Mouse (Mus musculus): ENCODE measurements around the gene Klra9.
"Not testable (repeated sequence)": the region's sequence is repeated elsewhere in the genome, so short reads cannot be mapped to it uniquely, and the experiment has no call there.

Gene Klra9

DNA sequence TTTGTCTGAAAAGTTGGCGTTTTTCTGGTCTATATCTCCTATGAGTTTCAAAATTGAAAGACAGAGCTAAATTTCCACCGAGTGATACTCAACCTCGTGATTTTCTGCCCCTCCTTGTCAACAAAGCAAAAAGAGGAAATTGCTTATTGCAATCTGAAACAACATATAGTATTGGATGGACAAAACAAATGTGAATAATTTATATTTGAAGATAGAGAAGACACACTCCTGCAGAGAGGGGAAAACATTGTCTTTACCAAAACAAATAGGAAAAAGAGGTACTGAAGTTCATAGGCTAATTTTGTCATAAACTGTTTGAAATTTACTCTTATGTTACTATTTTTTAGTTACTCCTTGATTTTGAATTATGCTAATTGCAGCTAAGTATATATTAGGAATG is at the start of gene Klra9:
Gene Klra9, minus strand, starts transcription at position 101 of the 400 bp plus-strand sequence.
- not testable (repeated sequence) for DNase-seq

DNA sequence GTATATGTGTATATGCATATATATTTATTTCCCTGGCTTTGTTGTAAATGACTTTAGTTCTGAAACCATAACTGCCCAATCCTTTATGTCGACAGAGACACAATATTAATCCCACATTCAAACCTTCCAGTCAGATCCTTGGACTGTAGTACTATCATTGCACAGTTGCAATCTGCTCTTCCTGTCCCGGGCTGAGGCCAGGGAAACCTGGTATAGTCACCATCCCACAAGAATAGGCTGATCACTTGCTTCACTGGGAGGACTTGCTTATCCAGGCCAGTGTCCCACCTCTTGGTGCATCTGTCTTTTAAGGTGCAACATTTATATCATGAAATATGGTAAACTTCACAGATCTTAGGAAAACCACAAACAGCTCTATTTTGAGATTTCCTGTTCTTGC is 44.6 kb upstream of the Klra9 start:
- DNase-seq = no peak

GRCm38 (mm10) chr6:130236635-130237034 is 43.7 kb upstream of the Klra9 start:
- DNase-seq = no peak

DNA sequence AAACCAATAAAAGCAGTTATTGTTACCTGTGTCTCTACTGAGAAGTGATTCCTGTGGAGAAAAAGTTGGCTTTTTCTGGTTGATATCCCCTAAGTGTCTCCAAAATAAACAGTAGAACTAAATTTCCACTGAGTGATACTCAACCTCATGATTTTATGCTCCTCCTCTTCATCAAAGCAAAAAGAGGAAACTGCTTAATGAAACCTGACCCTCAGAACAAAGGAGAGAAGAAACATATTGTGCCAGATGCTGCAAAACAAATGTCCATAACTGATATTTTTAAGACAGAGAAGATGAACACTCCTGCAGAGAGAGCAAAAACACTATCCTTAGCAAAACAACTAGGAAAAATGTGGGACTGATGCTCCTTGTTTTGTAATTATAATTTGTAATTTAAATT is 40.3 kb upstream of the Klra9 start, which contains the start of gene Klra7:
Gene Klra7, minus strand, starts transcription at position 101 of the 400 bp plus-strand sequence.
- DNase-seq = no peak

DNA sequence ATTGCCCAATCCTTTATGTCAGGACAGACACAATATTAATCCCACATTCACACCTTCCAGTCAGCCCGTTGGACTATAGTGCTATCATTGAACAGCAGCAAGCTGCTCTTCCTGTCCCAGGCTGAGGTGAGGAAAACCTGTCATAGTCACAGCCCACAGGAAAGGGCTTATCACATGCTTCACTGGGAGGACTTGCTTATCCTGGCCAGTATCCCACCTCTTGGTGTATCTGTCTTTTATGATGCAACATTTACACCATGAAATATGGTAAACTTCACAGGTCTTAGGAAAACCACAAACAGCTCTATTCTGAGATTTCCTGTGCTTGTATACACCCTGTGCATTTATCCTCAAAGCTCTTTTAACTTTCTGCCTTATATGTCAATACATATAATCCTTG is 4.5 kb upstream of the Klra9 start:
- DNase-seq = not testable (repeated sequence)

DNA sequence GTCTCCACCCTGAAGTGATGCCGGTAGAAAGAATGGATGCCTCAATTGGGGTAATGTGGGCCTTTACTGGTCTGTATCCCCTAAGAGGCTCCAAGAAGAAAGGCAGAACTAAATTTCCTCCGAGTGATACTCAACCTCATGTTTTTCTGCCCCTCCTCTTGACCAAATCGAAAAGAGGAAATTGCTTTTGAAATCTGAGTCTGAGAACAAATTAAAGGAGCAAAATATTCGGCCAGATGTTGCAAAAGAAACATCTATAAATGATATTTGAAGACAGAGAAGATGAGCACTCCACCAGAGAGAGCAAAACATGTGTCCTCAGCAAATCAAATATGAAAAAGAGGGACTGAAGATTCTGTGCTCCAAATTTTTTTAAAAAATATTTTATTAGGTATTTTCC is 63.1 kb downstream of the Klra9 start, which contains the start of gene Klra8:
Gene Klra8, minus strand, starts transcription at position 101 of the 400 bp plus-strand sequence.
- not testable (repeated sequence) for DNase-seq
